Mouse (Mus musculus): ENCODE measurements at regions not wholly inside any gene's neighbourhood (a gene's known extent, or its start where the extent isn't known, plus 50 kb on each side); places are given as distances from the start of the nearest gene placed in this dataset.

GRCm38 (mm10) chr9:89789926-89790325 is 51.7 kb upstream of the Ankrd34c start:
- in situ Hi-C loops (cut with MboI): no loop called here

GRCm38 (mm10) chr9:89788651-89789050 is 50.4 kb upstream of the Ankrd34c start:
- in situ Hi-C loops (cut with MboI): no loop called here

Data from mature B cell (primary cell).